Mouse (Mus musculus) heart, embryonic 16.5 days (tissue): Measurements from ENCODE around the gene Gal3st1. TPM values are rescaled to one million over a fixed set of nuclear protein-coding genes. Genes with fewer than 3 reads are reported as not detected.
"Not testable (repeated sequence)": the region's sequence is repeated elsewhere in the genome, so short reads cannot be mapped to it uniquely, and the experiment has no call there.

Source experiments
- ATAC-seq: fragments of 200-750 bp; cut with Nextera tagmentation; replicated peaks from 2 replicates; pipeline ENCODE4 v1.8.0; 2017; ENCODE audit warnings: moderate number of reproducible peaks; ENCODE audit not compliant: insufficient read depth, low FRiP score; ENCODE audit errors: extremely low read depth
- H3K27ac ChIP-seq: fragments of 300-500 bp; sonication (generic); 2 replicates; pipeline ENCODE4 v1.5.1; 2014; ENCODE audit warnings: mild to moderate bottlenecking, low read length, control low read depth, moderate library complexity
- H3K27me3 ChIP-seq: fragments of 300-500 bp; sonication (generic); 2 replicates; pipeline ENCODE4 v1.6.1; 2014; ENCODE audit warnings: low read length, mixed read lengths; ENCODE audit not compliant: control insufficient read depth, insufficient read depth
- H3K36me3 ChIP-seq: fragments of 300-500 bp; sonication (generic); 2 replicates; pipeline ENCODE4 v1.6.1; 2014; ENCODE audit not compliant: control insufficient read depth, insufficient read depth
- H3K4me1 ChIP-seq: fragments of 300-500 bp; sonication (generic); 2 replicates; pipeline ENCODE4 v1.6.1; 2014; ENCODE audit warnings: low read length, mixed read lengths; ENCODE audit not compliant: control insufficient read depth, insufficient read depth
- H3K4me2 ChIP-seq: fragments of 300-500 bp; sonication (generic); 2 replicates; pipeline ENCODE4 v1.6.1; 2014; ENCODE audit warnings: low read depth, mild to moderate bottlenecking, control low read depth, low read length
- H3K4me3 ChIP-seq: fragments of 300-500 bp; sonication (generic); 2 replicates; pipeline ENCODE4 v1.5.1; 2014; ENCODE audit warnings: mild to moderate bottlenecking, control low read depth, low read length
- H3K9ac ChIP-seq: fragments of 300-500 bp; sonication (generic); 2 replicates; pipeline ENCODE4 v1.6.1; 2014; ENCODE audit warnings: low read length, control low read depth
- H3K9me3 ChIP-seq: fragments of 300-500 bp; sonication (generic); replicated peaks from 2 replicates; pipeline ENCODE4 v1.6.1; 2016; ENCODE audit warnings: low read length; ENCODE audit not compliant: control insufficient read depth
- WGBS: fragments of 180-500 bp; shearing (Covaris S2); extraction: QIAGEN DNeasy Blood & Tissue Kit; methylation state at CpG from one replicate; pipeline ENCODE4 v1.1.7; 2014; 5-methylcytosine and 5-hydroxymethylcytosine counted together
- polyA plus RNA-seq: library from polyadenylated mRNA; unstranded; fragments of >200 nt; fragmentation: Nextera tagmentation; extraction: Ambion mirVana; gene quantifications from 2 replicates; pipeline ENCODE4 v1.2.1, GENCODE M21; 2015

Gal3st1 gene
- polyA plus RNA-seq, 1 experiment from 2014 or later: 0.74 TPM

GRCm38 (mm10) chr11:3995511-3995910 is 12.1 kb downstream of the Gal3st1 start:
- Histone ChIP-seq H3K27me3 (peaks cover 40% of the 10 kb centered on the region), H3K4me2 (no peak overlapping the region), H3K36me3 (no peaks in the 10 kb centered on the region), H3K9me3 (no peaks in the 10 kb centered on the region; the same call in 1 of the 2 replicates), H3K4me3 (no peak overlapping the region), H3K9ac (no peak overlapping the region), H3K27ac (no peak overlapping the region), H3K4me1 (peaks cover 5% of the 10 kb centered on the region; the same call in 1 of the 2 replicates)
- no peak for ATAC-seq
- 61% methylated on average over 5 of the region's 5 CpGs for WGBS

GRCm38 (mm10) chr11:3996840-3997239 is 13.4 kb downstream of the Gal3st1 start:
- Histone ChIP-seq H3K4me1 (peaks cover 5% of the 10 kb centered on the region; the same call in 1 of the 2 replicates), H3K4me2 (no peak overlapping the region), H3K9ac (no peak overlapping the region), H3K27ac (no peak overlapping the region), H3K9me3 (no peaks in the 10 kb centered on the region; the same call in 1 of the 2 replicates), H3K27me3 (peaks cover 46% of the 10 kb centered on the region), H3K4me3 (no peak overlapping the region), H3K36me3 (no peaks in the 10 kb centered on the region)
- WGBS: 86% methylated on average over 3 of the region's 3 CpGs
- ATAC-seq: no peak

GRCm38 (mm10) chr11:3997978-3998720 is 14.7 kb downstream of the Gal3st1 start:
- Histone ChIP-seq H3K4me1 (peaks cover 5% of the 10 kb centered on the region; the same call in 1 of the 2 replicates), H3K27me3 (peaks cover 46% of the 10 kb centered on the region), H3K36me3 (no peaks in the 10 kb centered on the region), H3K4me3 (peak overlapping the region; percentile 48), H3K9me3 (no peaks in the 10 kb centered on the region; the same call in 1 of the 2 replicates), H3K9ac (no peak overlapping the region), H3K27ac (no peak overlapping the region), H3K4me2 (peak overlapping the region; percentile 68)
- no peak for ATAC-seq
- WGBS: 4% methylated on average over 66 of the region's 66 CpGs

- no peak overlapping the region for H3K9ac ChIP-seq
- no peaks in the 10 kb centered on the region for H3K36me3 ChIP-seq
- H3K4me1 ChIP-seq: peaks cover 5% of the 10 kb centered on the region; the same call in 1 of the 2 replicates
- WGBS: 66% methylated on average over 5 of the region's 5 CpGs
- no peak overlapping the region for H3K4me2 ChIP-seq
- H3K27ac ChIP-seq: no peak overlapping the region
- ATAC-seq: no peak
- no peak overlapping the region for H3K4me3 ChIP-seq
- H3K27me3 ChIP-seq: peaks cover 46% of the 10 kb centered on the region
- H3K9me3 ChIP-seq: no peaks in the 10 kb centered on the region; the same call in 1 of the 2 replicates
These were observed 16.1 kb downstream of the Gal3st1 start for GRCm38 (mm10) chr11:3999547-3999946.

GRCm38 (mm10) chr11:4001603-4002002 is 18.2 kb downstream of the Gal3st1 start:
- no peak for ATAC-seq
- Histone ChIP-seq H3K4me1 (peaks cover 5% of the 10 kb centered on the region; the same call in 1 of the 2 replicates), H3K9ac (no peak overlapping the region), H3K4me2 (no peak overlapping the region), H3K9me3 (no peaks in the 10 kb centered on the region; the same call in 1 of the 2 replicates), H3K36me3 (no peaks in the 10 kb centered on the region), H3K4me3 (no peak overlapping the region), H3K27ac (no peak overlapping the region), H3K27me3 (peaks cover 46% of the 10 kb centered on the region)
- WGBS: 6% methylated on average over 5 of the region's 5 CpGs

GRCm38 (mm10) chr11:4005220-4005805 is 21.9 kb downstream of the Gal3st1 start:
- Histone ChIP-seq H3K9me3 (no peaks in the 10 kb centered on the region), H3K4me1 (no peaks in the 10 kb centered on the region), H3K27ac (no peak overlapping the region), H3K4me2 (no peak overlapping the region), H3K36me3 (no peaks in the 10 kb centered on the region), H3K4me3 (no peak overlapping the region), H3K9ac (no peak overlapping the region), H3K27me3 (peaks cover 9% of the 10 kb centered on the region)
- no peak for ATAC-seq
- whole genome bisulfite sequencing: 49% methylated on average over 5 of the region's 5 CpGs

GRCm38 (mm10) chr11:4006462-4006861 is 23.0 kb downstream of the Gal3st1 start:
- ATAC-seq: no peak
- 74% methylated on average over 3 of the region's 3 CpGs for WGBS
- Histone ChIP-seq H3K27me3 (peaks cover under 1% of the 10 kb centered on the region; the same call in 1 of the 2 replicates), H3K36me3 (no peaks in the 10 kb centered on the region), H3K4me2 (no peak overlapping the region), H3K27ac (no peak overlapping the region), H3K4me3 (no peak overlapping the region), H3K9ac (no peak overlapping the region), H3K9me3 (no peaks in the 10 kb centered on the region), H3K4me1 (no peaks in the 10 kb centered on the region)

GRCm38 (mm10) chr11:4012616-4013015 is 29.2 kb downstream of the Gal3st1 start:
- no peak for ATAC-seq
- Histone ChIP-seq H3K27ac (no peak overlapping the region), H3K9ac (no peak overlapping the region), H3K9me3 (peaks cover 3% of the 10 kb centered on the region; the same call in 1 of the 2 replicates), H3K4me1 (no peaks in the 10 kb centered on the region), H3K27me3 (no peaks in the 10 kb centered on the region), H3K4me2 (no peak overlapping the region), H3K4me3 (no peak overlapping the region), H3K36me3 (no peaks in the 10 kb centered on the region)
- 65% methylated on average over 1 of the region's 1 CpGs for WGBS

- not testable (repeated sequence) for H3K36me3 ChIP-seq, H3K4me2 ChIP-seq, H3K4me3 ChIP-seq, H3K4me1 ChIP-seq, H3K9me3 ChIP-seq, H3K9ac ChIP-seq, H3K27ac ChIP-seq, H3K27me3 ChIP-seq, ATAC-seq
- WGBS: 85% methylated on average over 14 of the region's 14 CpGs
These were observed 32.4 kb downstream of the Gal3st1 start for GRCm38 (mm10) chr11:4015796-4016195.
